Mouse (Mus musculus): ENCODE measurements around the gene Dbn1. TPM values are rescaled to one million over a fixed set of nuclear protein-coding genes. Genes with fewer than 3 reads are reported as not detected.

Gene Dbn1
- polyA plus RNA-seq, 1 experiment from 2014 or later, result 60.1 TPM

DNA sequence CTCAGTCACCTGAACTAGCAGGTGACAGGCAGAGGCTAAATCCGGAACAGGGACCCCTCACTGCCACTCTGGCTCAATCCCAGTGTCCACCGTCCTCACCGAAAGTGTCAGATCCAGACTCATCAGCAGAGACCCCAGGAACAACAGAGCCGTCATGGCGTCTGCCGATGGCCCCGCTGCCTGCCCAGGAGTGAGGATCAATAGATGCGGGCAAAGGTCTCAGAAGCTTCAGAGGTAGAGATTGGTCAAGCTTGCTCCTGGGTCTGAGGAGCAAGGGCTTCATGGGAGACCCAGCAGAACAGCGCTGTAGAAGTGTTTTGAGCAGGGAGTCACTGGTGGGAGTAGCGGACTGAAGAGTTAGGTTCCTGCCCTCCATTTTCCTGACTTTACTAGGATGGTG lies 61.3 kb downstream of the Dbn1 start, which contains the start of gene F12:
F12 (minus strand) TSS at position 181 of the 400 bp plus-strand sequence.
- H3K4me1 ChIP-seq (replicated peaks), result no peaks in the 10 kb centered on the region

More for the DNA sequence above, 61.3 kb downstream of the Dbn1 start, which contains the start of gene F12:
- Histone ChIP-seq H3K4me2 (no peak within 1 kb of the TSS), H3K27ac (no peak within 1 kb of the TSS), H3K9me3 (replicated peaks) (no peaks in the 10 kb centered on the region), H3K4me3 (no peak within 1 kb of the TSS), H3K27me3 (peaks cover 30% of the 10 kb centered on the region), H3K9ac (no peak within 1 kb of the TSS), H3K36me3 (no peaks in the 10 kb centered on the region)
- ATAC-seq (replicated peaks; ENCODE audit: insufficient number of reproducible peaks, insufficient read depth, low FRiP score, low read depth), result no peak
- WGBS, result 78% methylated on average over 10 of the region's 10 CpGs

Small RNA genes within 50 kb of the gene (microRNA-seq; reads per million reads assigned to microRNA genes)
- not detected for gene Mir6943
- gene Mir6944, result 13.4 reads per million, percentile 29 among the genes with 10 or more reads in this experiment
- gene Mir6945, result 5.3 reads per million, percentile 19 among the genes with 10 or more reads in this experiment

Other genes starting within 250 kb of the Dbn1 start
- 285 and 333 TPM in 2 replicates for gene Prelid1, start 167.6 kb downstream of the Dbn1 start, polyA plus RNA-seq (2015; fragmentation: Nextera tagmentation; extraction: Ambion mirVana)
- 63.9 and 74.2 TPM in 2 replicates for gene Rab24, start 166.2 kb downstream of the Dbn1 start, polyA plus RNA-seq (2015; fragmentation: Nextera tagmentation; extraction: Ambion mirVana)
- 21.8 and 28.7 TPM in 2 replicates for gene Mxd3, start 158.3 kb downstream of the Dbn1 start, polyA plus RNA-seq (2015; fragmentation: Nextera tagmentation; extraction: Ambion mirVana)
- gene Lman2, start 125.3 kb downstream of the Dbn1 start, polyA plus RNA-seq (2015; fragmentation: Nextera tagmentation; extraction: Ambion mirVana), result 71.6 and 88.3 TPM in 2 replicates
- gene Rgs14, start 118.4 kb downstream of the Dbn1 start, polyA plus RNA-seq (2015; fragmentation: Nextera tagmentation; extraction: Ambion mirVana), result 0.42 and 1.9 TPM in 2 replicates
- not detected in 2 replicates for gene Slc34a1, start 89.9 kb downstream of the Dbn1 start, polyA plus RNA-seq (2015; fragmentation: Nextera tagmentation; extraction: Ambion mirVana)
- gene Pfn3, start 72.9 kb downstream of the Dbn1 start, polyA plus RNA-seq (2015; fragmentation: Nextera tagmentation; extraction: Ambion mirVana), result not detected in 2 replicates
- gene F12, start 61.3 kb downstream of the Dbn1 start, polyA plus RNA-seq (2015; fragmentation: Nextera tagmentation; extraction: Ambion mirVana), result 0.10 and 1.2 TPM in 2 replicates
- 15.5 and 24.7 TPM in 2 replicates for gene Grk6, start 43.0 kb downstream of the Dbn1 start, polyA plus RNA-seq (2015; fragmentation: Nextera tagmentation; extraction: Ambion mirVana)
- gene Prr7, start 23.8 kb downstream of the Dbn1 start, polyA plus RNA-seq (2015; fragmentation: Nextera tagmentation; extraction: Ambion mirVana), result 0.18 and 0.30 TPM in 2 replicates
- 221 and 251 TPM in 2 replicates for gene Pdlim7, start 25.6 kb upstream of the Dbn1 start, polyA plus RNA-seq (2015; fragmentation: Nextera tagmentation; extraction: Ambion mirVana)
- gene Dok3, start 41.2 kb upstream of the Dbn1 start, polyA plus RNA-seq (2015; fragmentation: Nextera tagmentation; extraction: Ambion mirVana), result 1.3 and 3.0 TPM in 2 replicates
- gene Ddx41, start 48.5 kb upstream of the Dbn1 start, polyA plus RNA-seq (2015; fragmentation: Nextera tagmentation; extraction: Ambion mirVana), result 23.6 and 34.7 TPM in 2 replicates
- gene Fam193b, start 83.0 kb upstream of the Dbn1 start, polyA plus RNA-seq (2015; fragmentation: Nextera tagmentation; extraction: Ambion mirVana), result 17.1 and 22.6 TPM in 2 replicates
- 103 TPM in 2 replicates for gene Tmed9, start 85.6 kb upstream of the Dbn1 start, polyA plus RNA-seq (2015; fragmentation: Nextera tagmentation; extraction: Ambion mirVana)
- 16.5 and 23.4 TPM in 2 replicates for gene B4galt7, start 111.8 kb upstream of the Dbn1 start, polyA plus RNA-seq (2015; fragmentation: Nextera tagmentation; extraction: Ambion mirVana)
- gene Caml, start 134.9 kb upstream of the Dbn1 start, polyA plus RNA-seq (2015; fragmentation: Nextera tagmentation; extraction: Ambion mirVana), result 37.9 and 38.2 TPM in 2 replicates
- 16.7 and 20.4 TPM in 2 replicates for gene Ddx46, start 146.9 kb upstream of the Dbn1 start, polyA plus RNA-seq (2015; fragmentation: Nextera tagmentation; extraction: Ambion mirVana)
- 50.5 and 54.9 TPM in 2 replicates for gene B230219D22Rik, start 205.0 kb upstream of the Dbn1 start, polyA plus RNA-seq (2015; fragmentation: Nextera tagmentation; extraction: Ambion mirVana)
- gene Txndc15, start 226.5 kb upstream of the Dbn1 start, polyA plus RNA-seq (2015; fragmentation: Nextera tagmentation; extraction: Ambion mirVana), result 60.7 and 69.1 TPM in 2 replicates
- gene Pcbd2, start 239.3 kb upstream of the Dbn1 start, polyA plus RNA-seq (2015; fragmentation: Nextera tagmentation; extraction: Ambion mirVana), result 49.9 and 55.7 TPM in 2 replicates